Mouse (Mus musculus) testis, adult 2 months (tissue): ENCODE measurements around the gene Hnrnpl. TPM values are rescaled to one million over a fixed set of nuclear protein-coding genes. Genes with fewer than 3 reads are reported as not detected.
A peak's percentile ranks its signal among the peaks of the same experiment; 100 is the strongest.

Experiments
- H3K27ac ChIP-seq: fragments of 200-500 bp; 2 replicates; pipeline ENCODE4 v1.5.1; 2012; ENCODE audit warnings: low read depth, low read length; ENCODE audit not compliant: control insufficient read depth, insufficient read depth
- H3K27me3 ChIP-seq: fragments of 200-500 bp; 2 replicates; pipeline ENCODE4 v1.6.1; 2012; ENCODE audit warnings: mild to moderate bottlenecking, low read length, moderate library complexity; ENCODE audit not compliant: control insufficient read depth, insufficient read depth
- H3K36me3 ChIP-seq: fragments of 200-500 bp; 2 replicates; pipeline ENCODE4 v1.6.1; 2012; ENCODE audit warnings: mild to moderate bottlenecking, low read length; ENCODE audit not compliant: control insufficient read depth, insufficient read depth
- H3K4me1 ChIP-seq: fragments of 200-500 bp; 2 replicates; pipeline ENCODE4 v1.6.1; 2012; ENCODE audit warnings: low read length; ENCODE audit not compliant: control insufficient read depth, insufficient read depth
- H3K4me3 ChIP-seq: fragments of 200-500 bp; 2 replicates; pipeline ENCODE4 v1.5.1; 2012; ENCODE audit warnings: low read depth, mild to moderate bottlenecking, low read length, moderate library complexity, mixed read lengths; ENCODE audit not compliant: control insufficient read depth
- CTCF ChIP-seq: fragments of 200-500 bp; IDR thresholded peaks from 2 replicates; pipeline ENCODE4 v1.5.1; 2012; ENCODE audit warnings: low read depth, mild to moderate bottlenecking, inconsistent platforms, low read length, moderate library complexity; ENCODE audit not compliant: control insufficient read depth, insufficient read depth, insufficient replicate concordance
- POLR2A ChIP-seq: fragments of 200-500 bp; IDR thresholded peaks from 2 replicates; pipeline ENCODE4 v1.6.1; 2012; ENCODE audit warnings: low read depth, mild to moderate bottlenecking, inconsistent platforms, low read length, moderate library complexity; ENCODE audit not compliant: control insufficient read depth
- polyA plus RNA-seq: library from polyadenylated mRNA; depleted of rRNA; stranded (reverse); fragments of >200 nt; gene quantifications from 2 replicates; pipeline ENCODE4 v1.2.3, GENCODE M21; 2012

Gene Hnrnpl
- polyA plus RNA-seq, 1 experiment: 200 TPM

DNA sequence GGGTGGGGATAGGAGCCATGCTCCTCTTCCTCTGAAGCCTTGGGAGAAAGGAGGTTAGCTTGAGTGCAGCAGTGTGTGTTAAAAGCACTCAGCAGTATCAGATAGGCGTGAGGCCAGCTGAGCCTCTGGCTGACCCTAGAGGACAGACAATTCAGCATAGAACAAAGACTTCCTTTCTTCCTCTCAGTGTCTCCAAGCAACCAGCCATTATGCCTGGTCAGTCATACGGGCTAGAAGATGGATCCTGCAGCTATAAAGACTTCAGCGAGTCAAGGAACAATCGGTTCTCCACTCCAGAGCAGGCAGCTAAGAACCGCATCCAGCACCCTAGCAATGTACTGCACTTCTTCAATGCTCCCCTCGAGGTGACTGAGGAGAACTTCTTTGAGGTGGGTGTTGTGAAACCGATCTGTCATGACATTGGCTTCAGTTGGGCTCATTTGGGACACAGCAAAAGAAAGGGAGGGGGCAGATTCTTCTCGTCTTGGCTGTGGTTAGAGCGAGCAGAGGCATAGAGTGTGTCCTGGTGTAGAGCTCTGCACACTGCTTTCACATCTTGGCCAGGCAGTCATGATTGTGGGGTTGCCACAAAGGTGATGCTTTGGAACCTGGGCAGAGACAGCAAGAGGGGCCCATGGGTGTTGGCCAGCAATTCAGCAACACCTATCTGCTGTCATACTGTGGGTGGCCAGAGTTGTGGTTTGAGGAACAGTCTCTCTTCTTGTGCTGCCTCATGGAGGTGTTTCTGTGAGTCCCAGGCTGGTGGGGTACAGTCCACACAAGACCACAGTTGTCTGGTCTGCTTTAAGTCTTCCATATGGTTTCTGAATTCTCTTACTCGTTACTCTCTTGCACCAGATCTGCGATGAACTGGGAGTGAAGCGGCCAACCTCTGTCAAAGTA, 12.3 kb downstream of the Hnrnpl start:
- Histone ChIP-seq H3K27ac (0 out of 2 replicates have a peak overlapping the region, but pooled peaks have one; percentile 16), H3K4me1 (peaks cover 6% of the 10 kb centered on the region), H3K36me3 (peaks cover 4% of the 10 kb centered on the region), H3K4me3 (no peak overlapping the region), H3K27me3 (no peaks in the 10 kb centered on the region)
- TF ChIP-seq CTCF: no peak
- no peak for TF ChIP-seq POLR2A

DNA sequence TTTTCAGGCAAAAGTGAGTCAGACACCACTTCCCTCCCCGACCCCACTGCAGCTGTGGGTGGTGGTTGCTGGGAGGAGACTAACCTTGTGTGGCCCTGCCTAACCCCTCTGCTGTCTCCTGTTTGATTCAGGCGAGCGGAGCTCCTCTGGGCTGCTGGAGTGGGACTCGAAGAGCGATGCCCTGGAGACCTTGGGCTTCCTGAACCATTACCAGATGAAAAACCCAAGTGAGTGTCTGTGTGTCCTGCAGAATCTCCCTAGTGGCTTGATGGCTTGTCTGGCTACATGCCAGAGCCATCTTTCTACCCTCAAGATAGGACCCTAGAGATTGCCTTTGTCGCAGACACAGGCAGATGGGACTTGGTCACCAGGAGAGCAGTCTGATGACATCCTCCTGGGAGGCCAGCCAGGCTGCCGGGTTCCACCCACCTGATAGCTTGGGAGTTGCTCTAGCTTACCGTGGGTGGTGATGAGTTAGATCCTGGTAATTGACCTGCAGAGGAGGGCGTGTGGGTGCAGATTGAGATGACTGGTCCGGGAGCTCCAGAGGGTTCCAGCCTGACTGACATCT, 13.0 kb downstream of the Hnrnpl start:
- Histone ChIP-seq H3K27ac (no peak overlapping the region), H3K4me1 (peaks cover 7% of the 10 kb centered on the region), H3K27me3 (no peaks in the 10 kb centered on the region), H3K36me3 (peaks cover 4% of the 10 kb centered on the region), H3K4me3 (no peak overlapping the region)
- no peak for TF ChIP-seq POLR2A
- TF ChIP-seq CTCF: no peak

DNA sequence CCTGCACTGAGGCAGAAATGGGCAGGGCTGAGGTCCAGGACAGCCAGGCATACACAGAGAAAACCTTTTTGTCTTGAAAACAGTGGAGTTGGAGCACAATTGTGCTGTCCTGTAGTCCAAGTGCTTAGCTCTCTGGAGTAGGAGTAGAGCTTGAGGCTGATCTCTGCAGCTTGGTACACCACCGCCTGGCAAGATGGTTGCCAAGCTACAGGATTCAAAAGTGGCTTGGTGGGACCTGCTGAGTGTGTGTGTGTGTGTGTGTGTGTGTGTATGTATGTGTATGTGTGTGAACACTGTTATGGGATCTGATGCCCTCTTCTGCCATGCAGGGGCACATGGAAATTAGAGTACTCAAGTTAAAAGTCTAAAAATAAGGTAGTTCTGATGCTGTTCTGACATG, 14.2 kb downstream of the Hnrnpl start:
- TF ChIP-seq CTCF (no peak), POLR2A (no peak)
- Histone ChIP-seq H3K4me1 (peaks cover 9% of the 10 kb centered on the region), H3K27ac (no peak overlapping the region), H3K27me3 (no peaks in the 10 kb centered on the region), H3K36me3 (peaks cover 4% of the 10 kb centered on the region), H3K4me3 (no peak overlapping the region)

DNA sequence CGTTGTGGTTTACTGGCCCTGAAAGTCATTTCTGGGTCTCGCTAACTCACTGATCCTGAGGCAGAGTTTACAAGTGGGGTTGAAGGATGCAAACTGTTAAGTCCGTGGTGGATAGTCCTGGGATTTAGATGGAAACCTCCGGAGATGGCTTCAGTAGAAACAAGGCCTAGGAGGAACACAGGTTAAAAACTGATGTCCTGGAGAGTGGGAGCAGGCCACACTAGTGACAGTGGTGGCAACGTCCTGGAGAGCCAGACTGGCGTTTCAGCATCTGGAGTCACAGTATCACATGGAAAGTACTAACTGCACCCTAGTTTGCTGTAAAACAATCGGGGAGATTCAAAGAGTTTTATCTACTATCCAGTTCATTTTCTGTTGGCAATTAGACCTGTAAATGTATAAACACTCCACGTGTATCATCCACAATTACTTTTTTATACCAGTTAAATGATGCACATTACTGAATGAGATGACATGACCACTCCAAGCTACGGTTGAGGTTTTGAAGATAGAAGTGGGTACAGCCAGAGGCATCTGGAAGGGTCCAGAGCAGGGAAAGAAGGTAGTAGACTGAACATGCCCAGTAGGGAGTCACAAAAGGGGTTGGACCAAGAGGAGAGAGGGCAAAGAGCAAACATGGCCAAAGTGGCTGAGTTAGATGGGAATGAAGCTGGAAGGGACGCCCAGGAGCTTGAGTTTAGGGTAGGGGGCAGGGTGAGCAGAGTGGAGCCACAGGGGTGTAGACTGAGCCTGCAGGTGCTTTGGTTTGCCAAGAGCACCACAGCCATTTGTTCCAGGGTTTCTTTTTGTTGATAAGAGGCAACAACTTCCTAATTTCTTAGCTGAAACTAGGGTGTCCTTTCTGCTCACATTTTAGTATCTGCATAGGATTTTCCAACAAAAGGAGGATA, 14.9 kb downstream of the Hnrnpl start:
- peaks cover 4% of the 10 kb centered on the region for H3K36me3 ChIP-seq
- H3K27me3 ChIP-seq: no peaks in the 10 kb centered on the region
- TF ChIP-seq CTCF (no peak), POLR2A (no peak)
- H3K27ac ChIP-seq: peak overlapping the region; percentile 14; the same call in 1 of the 2 replicates
- H3K4me3 ChIP-seq: no peak overlapping the region
- peaks cover 9% of the 10 kb centered on the region for H3K4me1 ChIP-seq

DNA sequence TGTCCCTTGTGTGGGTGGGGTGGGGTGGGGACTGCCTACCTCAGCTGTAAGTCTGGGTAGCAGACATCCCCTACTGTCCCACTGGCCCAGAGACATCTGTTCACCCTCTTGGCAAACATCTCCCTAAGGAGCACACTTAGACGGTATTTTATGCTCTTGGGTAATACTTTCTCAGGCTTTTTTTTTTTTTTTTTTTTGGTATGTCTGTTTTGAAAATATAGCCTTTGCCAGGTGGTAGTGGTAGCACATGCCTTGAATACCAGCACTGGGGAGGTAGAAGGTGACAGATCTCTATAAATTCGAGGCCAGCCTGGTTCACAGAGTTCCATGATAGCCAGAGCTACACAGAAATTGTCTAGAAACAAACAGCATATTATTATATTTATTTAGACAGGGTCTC, 15.6 kb downstream of the Hnrnpl start:
- Histone ChIP-seq H3K4me1 (peaks cover 9% of the 10 kb centered on the region), H3K27ac (no peak overlapping the region; the same call in 1 of the 2 replicates), H3K4me3 (no peak overlapping the region), H3K36me3 (peaks cover 2% of the 10 kb centered on the region; the same call in 1 of the 2 replicates), H3K27me3 (no peaks in the 10 kb centered on the region)
- TF ChIP-seq POLR2A (no peak), CTCF (no peak)

DNA sequence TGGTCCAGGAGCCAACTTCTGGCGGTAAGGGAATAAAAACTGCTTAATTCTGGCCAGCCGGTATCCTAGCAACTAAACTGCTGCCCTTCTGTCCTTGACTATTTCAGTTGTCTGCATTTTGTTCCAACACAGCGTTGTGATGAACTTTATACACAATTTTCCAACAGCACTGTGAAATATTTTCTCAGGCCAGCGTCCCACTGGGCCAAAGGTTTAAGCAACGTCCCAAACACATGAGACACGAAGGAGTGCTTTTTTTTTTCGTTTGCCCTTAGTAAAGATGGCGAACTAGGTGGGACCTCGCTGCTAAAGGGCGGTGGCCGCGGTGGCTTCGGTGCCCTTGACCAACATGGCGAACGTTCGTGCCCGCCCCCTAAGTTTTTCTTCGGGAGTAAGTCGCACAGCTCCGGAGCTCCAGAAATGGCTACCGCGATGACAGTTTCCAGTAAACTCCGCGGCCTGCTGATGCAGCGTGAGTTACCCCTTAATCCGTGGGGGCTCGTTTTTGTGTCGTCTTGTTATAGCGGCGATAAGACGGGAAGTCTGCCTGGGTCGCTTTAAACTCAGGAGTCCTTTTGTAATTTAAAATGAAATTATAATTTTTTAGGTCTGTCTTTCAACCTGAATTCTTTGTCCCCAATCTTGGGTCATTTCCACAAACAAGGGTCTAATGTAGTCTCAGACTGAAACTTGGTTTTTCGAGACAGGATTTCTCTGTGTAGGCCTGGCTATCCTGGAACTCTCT, 16.8 kb downstream of the Hnrnpl start, which contains the start of gene Ech1:
TSS of gene Ech1 (plus strand) at position 277 of the 745 bp plus-strand sequence.
- peaks cover 9% of the 10 kb centered on the region for H3K4me1 ChIP-seq
- TF ChIP-seq POLR2A (peak; percentile 70), CTCF (no peak)
- H3K27ac ChIP-seq: peak within 1 kb of the TSS; percentile 93
- peak within 1 kb of the TSS; percentile 91 for H3K4me3 ChIP-seq
- no peaks in the 10 kb centered on the region for H3K27me3 ChIP-seq
- no peaks in the 10 kb centered on the region; the same call in none of the 2 replicates for H3K36me3 ChIP-seq
